Mouse (Mus musculus) midbrain, embryonic 16.5 days (tissue): Measurements from ENCODE around the gene Ppp1r13b. TPM values are rescaled to one million over a fixed set of nuclear protein-coding genes. Genes with fewer than 3 reads are reported as not detected.

Experiments
- ATAC-seq: fragments of 200-750 bp; cut with Nextera tagmentation; 2 replicates; pipeline ENCODE4 v1.8.0; 2017; ENCODE audit warnings: moderate TSS enrichment
- H3K27ac ChIP-seq: fragments of 300-500 bp; sonication (generic); 2 replicates; pipeline ENCODE4 v1.5.1; 2014; ENCODE audit warnings: mild to moderate bottlenecking, low read length, mixed read lengths
- H3K27me3 ChIP-seq: fragments of 300-500 bp; sonication (generic); 2 replicates; pipeline ENCODE4 v1.6.1; 2014; ENCODE audit warnings: low read depth, low read length, mixed read lengths; ENCODE audit not compliant: control insufficient read depth, insufficient read depth
- H3K36me3 ChIP-seq: fragments of 300-500 bp; sonication (generic); 2 replicates; pipeline ENCODE4 v1.6.1; 2014; ENCODE audit warnings: mild to moderate bottlenecking, low read length, moderate library complexity, mixed read lengths; ENCODE audit not compliant: control insufficient read depth, insufficient read depth
- H3K4me1 ChIP-seq: fragments of 300-500 bp; sonication (generic); 2 replicates; pipeline ENCODE4 v1.6.1; 2014; ENCODE audit warnings: mild to moderate bottlenecking, low read length, mixed read lengths; ENCODE audit not compliant: control insufficient read depth, insufficient read depth
- H3K4me2 ChIP-seq: fragments of 300-500 bp; sonication (generic); 2 replicates; pipeline ENCODE4 v1.6.1; 2014; ENCODE audit warnings: mild to moderate bottlenecking, low read length, mixed read lengths
- H3K4me3 ChIP-seq: fragments of 300-500 bp; sonication (generic); 2 replicates; pipeline ENCODE4 v1.5.1; 2014; ENCODE audit warnings: low read depth, mild to moderate bottlenecking, low read length, moderate library complexity, mixed read lengths
- H3K9ac ChIP-seq: fragments of 300-500 bp; sonication (generic); 2 replicates; pipeline ENCODE4 v1.6.1; 2014; ENCODE audit warnings: low read depth, low read length, mixed read lengths
- H3K9me3 ChIP-seq: fragments of 300-500 bp; sonication (generic); replicated peaks from 2 replicates; pipeline ENCODE4 v1.6.1; 2014; ENCODE audit warnings: mild to moderate bottlenecking, low read length, mixed read lengths; ENCODE audit not compliant: control insufficient read depth, poor library complexity, severe bottlenecking
- WGBS: fragments of 180-500 bp; shearing (Covaris S2); extraction: QIAGEN DNeasy Blood & Tissue Kit; methylation state at CpG from one replicate; pipeline ENCODE4 v1.1.7; 2014; 5-methylcytosine and 5-hydroxymethylcytosine counted together
- polyA plus RNA-seq: library from polyadenylated mRNA; unstranded; fragments of >200 nt; fragmentation: Nextera tagmentation; extraction: Ambion mirVana; gene quantifications from 2 replicates; pipeline ENCODE4 v1.2.1, GENCODE M21; 2015

The Ppp1r13b gene
- polyA plus RNA-seq, 1 experiment from 2014 or later: 42.9 TPM

- H3K27me3 ChIP-seq: no peaks in the 10 kb centered on the region
- ATAC-seq: no peak
- no peak overlapping the region for H3K4me3 ChIP-seq
- H3K9me3 ChIP-seq: no peaks in the 10 kb centered on the region
- no peak overlapping the region for H3K9ac ChIP-seq
- no peaks in the 10 kb centered on the region for H3K4me1 ChIP-seq
- no peak overlapping the region for H3K27ac ChIP-seq
- H3K36me3 ChIP-seq: peaks cover 38% of the 10 kb centered on the region
- no peak overlapping the region for H3K4me2 ChIP-seq
- 88% methylated on average over 10 of the region's 10 CpGs for WGBS
These were observed 77.5 kb downstream of the Ppp1r13b start for GRCm38 (mm10) chr12:111830375-111830774.

- 82% methylated on average over 9 of the region's 9 CpGs for WGBS
- peaks cover 36% of the 10 kb centered on the region for H3K36me3 ChIP-seq
- H3K27ac ChIP-seq: no peak overlapping the region
These were observed 78.0 kb downstream of the Ppp1r13b start for GRCm38 (mm10) chr12:111829954-111830353.

GRCm38 (mm10) chr12:111829447-111829846 lies 78.5 kb downstream of the Ppp1r13b start:
- Histone ChIP-seq H3K9ac (no peak overlapping the region), H3K27ac (no peak overlapping the region), H3K9me3 (no peaks in the 10 kb centered on the region), H3K36me3 (peaks cover 32% of the 10 kb centered on the region), H3K4me1 (no peaks in the 10 kb centered on the region), H3K27me3 (no peaks in the 10 kb centered on the region), H3K4me3 (no peak overlapping the region), H3K4me2 (no peak overlapping the region)
- WGBS: 43% methylated on average over 5 of the region's 5 CpGs
- no peak for ATAC-seq

More at GRCm38 (mm10) chr12:111829954-111830353, 78.0 kb downstream of the Ppp1r13b start:
- Histone ChIP-seq H3K4me3 (no peak overlapping the region), H3K4me2 (no peak overlapping the region), H3K9me3 (no peaks in the 10 kb centered on the region), H3K27me3 (no peaks in the 10 kb centered on the region), H3K4me1 (no peaks in the 10 kb centered on the region), H3K9ac (no peak overlapping the region)
- no peak for ATAC-seq

GRCm38 (mm10) chr12:111827556-111827955 lies 80.4 kb downstream of the Ppp1r13b start:
- H3K4me1 ChIP-seq: no peaks in the 10 kb centered on the region
- H3K9ac ChIP-seq: no peak overlapping the region
- H3K36me3 ChIP-seq: peaks cover 26% of the 10 kb centered on the region
- WGBS: 94% methylated on average over 12 of the region's 12 CpGs
- H3K4me2 ChIP-seq: no peak overlapping the region
- no peaks in the 10 kb centered on the region for H3K9me3 ChIP-seq
- H3K27ac ChIP-seq: no peak overlapping the region
- H3K4me3 ChIP-seq: no peak overlapping the region
- no peaks in the 10 kb centered on the region for H3K27me3 ChIP-seq
- ATAC-seq: no peak

GRCm38 (mm10) chr12:111821931-111822330 lies 86.0 kb downstream of the Ppp1r13b start:
- Histone ChIP-seq H3K27me3 (no peaks in the 10 kb centered on the region), H3K9me3 (no peaks in the 10 kb centered on the region), H3K4me1 (no peaks in the 10 kb centered on the region), H3K36me3 (peaks cover 8% of the 10 kb centered on the region), H3K4me2 (no peak overlapping the region), H3K4me3 (no peak overlapping the region), H3K27ac (no peak overlapping the region), H3K9ac (no peak overlapping the region)
- no peak for ATAC-seq
- WGBS: 72% methylated on average over 4 of the region's 4 CpGs

- H3K27me3 ChIP-seq: no peaks in the 10 kb centered on the region
- no peak overlapping the region for H3K9ac ChIP-seq
- no peak for ATAC-seq
- H3K4me2 ChIP-seq: no peak overlapping the region
- H3K36me3 ChIP-seq: peaks cover 5% of the 10 kb centered on the region
- H3K4me3 ChIP-seq: no peak overlapping the region
- no peaks in the 10 kb centered on the region for H3K9me3 ChIP-seq
- H3K4me1 ChIP-seq: no peaks in the 10 kb centered on the region; the same call in 1 of the 2 replicates
- no peak overlapping the region for H3K27ac ChIP-seq
- WGBS: 90% methylated on average over 7 of the region's 7 CpGs
These were observed 87.2 kb downstream of the Ppp1r13b start for GRCm38 (mm10) chr12:111820708-111821107.

GRCm38 (mm10) chr12:111819936-111820335 lies 88.0 kb downstream of the Ppp1r13b start:
- Histone ChIP-seq H3K27me3 (no peaks in the 10 kb centered on the region), H3K9ac (no peak overlapping the region), H3K4me1 (peaks cover 4% of the 10 kb centered on the region), H3K27ac (no peak overlapping the region), H3K36me3 (peaks cover 5% of the 10 kb centered on the region), H3K4me2 (no peak overlapping the region), H3K9me3 (no peaks in the 10 kb centered on the region), H3K4me3 (no peak overlapping the region)
- ATAC-seq: no peak
- WGBS: 69% methylated on average over 8 of the region's 8 CpGs

GRCm38 (mm10) chr12:111817991-111818390 lies 89.9 kb downstream of the Ppp1r13b start:
- 82% methylated on average over 8 of the region's 8 CpGs for WGBS

GRCm38 (mm10) chr12:111816967-111817366 lies 90.9 kb downstream of the Ppp1r13b start:
- ATAC-seq: no peak
- no peaks in the 10 kb centered on the region for H3K36me3 ChIP-seq
- H3K9ac ChIP-seq: no peak overlapping the region
- H3K4me1 ChIP-seq: peaks cover 13% of the 10 kb centered on the region
- H3K9me3 ChIP-seq: no peaks in the 10 kb centered on the region
- H3K27ac ChIP-seq: no peak overlapping the region
- H3K4me3 ChIP-seq: no peak overlapping the region
- no peaks in the 10 kb centered on the region for H3K27me3 ChIP-seq
- no peak overlapping the region for H3K4me2 ChIP-seq
- WGBS: 87% methylated on average over 9 of the region's 9 CpGs

More at GRCm38 (mm10) chr12:111817991-111818390, 89.9 kb downstream of the Ppp1r13b start:
- no peak for ATAC-seq
- Histone ChIP-seq H3K9ac (no peak overlapping the region), H3K27ac (no peak overlapping the region), H3K27me3 (no peaks in the 10 kb centered on the region), H3K36me3 (no peaks in the 10 kb centered on the region), H3K4me3 (no peak overlapping the region), H3K4me1 (peaks cover 12% of the 10 kb centered on the region), H3K9me3 (no peaks in the 10 kb centered on the region), H3K4me2 (no peak overlapping the region)
